Mouse (Mus musculus): ENCODE measurements around the gene Taok2. TPM values are rescaled to one million over a fixed set of nuclear protein-coding genes. Genes with fewer than 3 reads are reported as not detected.

Gene Taok2
- polyA plus RNA-seq, 1 experiment = not detected

DNA sequence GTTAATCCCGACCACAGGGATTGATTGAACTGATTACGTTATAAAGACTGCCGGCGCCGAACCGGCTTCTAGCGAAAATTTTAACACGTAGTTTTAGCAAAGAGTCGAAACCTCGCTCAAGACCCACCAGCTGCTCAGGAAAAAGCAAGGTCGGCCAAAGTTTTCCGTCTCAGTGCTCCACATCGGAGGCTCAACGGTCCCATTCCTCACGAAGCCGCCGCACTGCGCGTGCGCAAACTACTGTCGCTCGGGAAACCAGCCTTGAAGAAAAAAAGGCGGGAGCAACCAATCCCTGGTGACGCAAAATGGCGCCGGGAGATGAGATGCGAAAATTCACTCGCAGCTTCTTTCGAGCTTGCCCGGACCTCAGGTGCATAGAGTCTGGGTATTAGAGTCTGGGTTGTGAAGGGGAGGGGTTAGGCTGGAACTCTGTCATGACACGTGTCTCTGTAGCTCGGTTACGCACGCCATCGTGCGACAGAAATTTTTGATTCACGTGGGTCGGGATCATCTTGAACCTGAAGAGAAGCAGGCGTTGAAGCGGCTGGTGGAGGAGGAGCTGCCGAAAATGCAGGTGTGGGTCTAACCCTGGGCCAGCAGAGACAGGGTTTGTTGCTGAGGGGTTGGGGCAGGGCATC lies 22.2 kb downstream of the Taok2 start, which contains the start of gene Ino80e:
Gene Ino80e (minus strand): TSS at position 231 of the 638 bp plus-strand sequence.
- TF ChIP-seq CTCF (IDR thresholded peaks at IDR 0.05; ENCODE audit: insufficient read depth, low read depth, low read length) = no peak
- TF ChIP-seq POLR2A (IDR thresholded peaks at IDR 0.05; ENCODE audit: insufficient read depth, low read depth, low read length) = peak; percentile 55; the same call in 1 of the 2 replicates
- WGBS = under 1% methylated on average over 41 of the region's 41 CpGs

DNA sequence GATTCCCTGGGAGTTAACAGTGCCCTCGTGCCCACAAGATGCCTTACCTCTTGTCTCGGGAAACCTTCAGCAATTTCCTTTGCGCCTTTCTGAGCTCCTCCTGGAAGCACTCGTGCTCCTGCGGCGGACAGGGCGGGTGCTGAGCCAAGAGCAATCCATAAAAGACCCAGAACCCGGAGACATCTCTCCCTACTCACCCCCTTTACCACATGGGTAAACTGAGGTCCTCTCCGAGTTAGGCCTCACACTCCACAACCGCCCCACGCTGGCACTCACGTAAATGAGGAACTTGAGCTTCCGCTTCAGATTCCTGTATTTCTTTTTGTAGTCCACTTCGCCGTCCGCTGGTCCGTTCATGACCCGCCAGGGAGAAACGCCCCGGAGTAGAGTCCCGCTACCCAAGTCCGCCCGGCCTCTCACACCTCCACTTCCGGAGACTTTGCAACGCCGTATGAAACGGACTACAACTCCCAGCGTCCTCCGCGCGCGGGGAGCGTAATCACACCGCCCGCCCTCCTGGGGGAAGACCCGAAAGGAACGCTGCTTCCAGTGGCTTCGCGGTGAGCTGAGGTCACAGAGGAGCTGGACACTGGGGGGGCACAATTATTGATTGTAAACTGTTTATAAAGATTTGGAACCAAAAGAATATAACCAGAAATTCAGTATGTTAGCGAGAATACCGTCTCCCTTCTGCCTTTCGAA lies 22.9 kb downstream of the Taok2 start, which contains the start of gene Hirip3:
Gene Hirip3 (plus strand): TSS at position 544 of the 702 bp plus-strand sequence.
- Histone ChIP-seq H3K4me1 (ENCODE audit: control insufficient read depth, insufficient read depth, low read length) (peaks cover 23% of the 10 kb centered on the region), H3K27ac (ENCODE audit: insufficient read depth, low read depth, low read length) (peak within 1 kb of the TSS; percentile 78), H3K4me3 (ENCODE audit: insufficient read depth, low read depth, low read length) (peak within 1 kb of the TSS; percentile 64)
- WGBS = 1% methylated on average over 42 of the region's 42 CpGs
- TF ChIP-seq CTCF (IDR thresholded peaks at IDR 0.05; ENCODE audit: insufficient read depth, low read depth, low read length) (0 out of 2 replicates have a peak, but pooled peaks have one; percentile 2), POLR2A (IDR thresholded peaks at IDR 0.05; ENCODE audit: insufficient read depth, low read depth, low read length) (peak; percentile 82)

More for the DNA sequence above, 22.2 kb downstream of the Taok2 start, which contains the start of gene Ino80e:
- peak within 1 kb of the TSS; percentile 64 for H3K4me3 ChIP-seq (ENCODE audit: insufficient read depth, low read depth, low read length)
- H3K27ac ChIP-seq (ENCODE audit: insufficient read depth, low read depth, low read length) = peak within 1 kb of the TSS; percentile 78
- H3K4me1 ChIP-seq (ENCODE audit: control insufficient read depth, insufficient read depth, low read length) = peaks cover 21% of the 10 kb centered on the region

DNA sequence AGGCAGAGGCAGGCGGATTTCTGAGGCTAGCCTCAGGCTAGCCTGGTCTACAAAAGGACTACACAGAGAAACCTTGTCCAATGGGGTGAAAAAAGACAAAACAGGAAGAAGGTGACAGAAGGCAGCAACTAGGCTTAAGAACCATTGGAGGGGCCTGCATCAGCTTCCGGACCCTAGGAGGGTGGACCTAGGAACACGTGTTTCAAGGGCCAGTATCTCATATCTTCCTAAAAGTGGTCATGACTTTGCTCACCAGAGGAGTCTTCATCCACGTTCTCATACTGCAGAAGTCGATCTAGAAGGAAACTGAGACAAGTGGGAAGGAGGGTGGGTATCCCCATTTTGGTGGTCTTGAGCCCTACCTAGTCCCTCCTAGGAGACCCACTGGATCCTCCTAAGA lies 23.5 kb downstream of the Taok2 start:
- 67% methylated on average over 5 of the region's 5 CpGs for WGBS
- H3K4me1 ChIP-seq (ENCODE audit: control insufficient read depth, insufficient read depth, low read length) = peaks cover 23% of the 10 kb centered on the region
- TF ChIP-seq CTCF (IDR thresholded peaks at IDR 0.05; ENCODE audit: insufficient read depth, low read depth, low read length) = no peak
- TF ChIP-seq POLR2A (IDR thresholded peaks at IDR 0.05; ENCODE audit: insufficient read depth, low read depth, low read length) = no peak
- peak overlapping the region; percentile 64 for H3K4me3 ChIP-seq (ENCODE audit: insufficient read depth, low read depth, low read length)
- H3K27ac ChIP-seq (ENCODE audit: insufficient read depth, low read depth, low read length) = no peak overlapping the region

DNA sequence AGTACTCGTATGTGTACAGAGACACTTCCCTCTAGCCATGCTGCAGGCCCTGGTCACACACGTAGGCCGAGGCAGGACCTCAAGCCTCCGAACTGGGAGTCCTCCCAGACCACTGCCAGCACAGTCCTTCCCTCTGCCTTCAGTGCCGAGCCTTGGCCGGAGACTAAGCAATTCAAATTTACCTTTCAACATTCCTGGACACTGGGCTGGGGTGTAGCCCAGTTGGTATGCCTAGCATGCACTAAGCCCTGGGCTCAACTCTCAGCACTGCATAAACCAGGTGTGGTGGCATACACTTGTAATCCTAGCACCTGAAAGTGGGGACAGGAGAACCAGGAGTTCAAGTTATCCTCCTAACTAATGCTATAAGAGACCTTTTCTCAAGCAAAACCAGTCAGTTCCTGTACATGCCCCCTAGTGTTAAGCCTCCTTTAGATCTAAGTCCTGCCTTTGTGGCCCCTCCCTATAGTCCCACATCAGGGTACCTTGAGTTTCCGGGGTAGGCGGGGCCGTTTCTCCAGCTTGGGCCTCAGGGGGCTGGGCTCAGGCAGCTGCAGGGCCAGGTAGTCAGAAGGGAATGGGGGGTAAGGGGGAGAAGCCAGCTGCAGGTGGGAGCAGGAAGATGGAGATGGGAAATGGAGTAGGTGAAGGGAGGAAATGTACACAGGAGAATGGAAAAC lies 27.6 kb downstream of the Taok2 start:
- Histone ChIP-seq H3K27ac (ENCODE audit: insufficient read depth, low read depth, low read length) (no peak overlapping the region), H3K4me1 (ENCODE audit: control insufficient read depth, insufficient read depth, low read length) (peaks cover 7% of the 10 kb centered on the region; the same call in 1 of the 2 replicates), H3K4me3 (ENCODE audit: insufficient read depth, low read depth, low read length) (no peak overlapping the region)
- TF ChIP-seq POLR2A (IDR thresholded peaks at IDR 0.05; ENCODE audit: insufficient read depth, low read depth, low read length) (no peak), CTCF (IDR thresholded peaks at IDR 0.05; ENCODE audit: insufficient read depth, low read depth, low read length) (no peak)
- WGBS = 72% methylated on average over 9 of the region's 9 CpGs

DNA sequence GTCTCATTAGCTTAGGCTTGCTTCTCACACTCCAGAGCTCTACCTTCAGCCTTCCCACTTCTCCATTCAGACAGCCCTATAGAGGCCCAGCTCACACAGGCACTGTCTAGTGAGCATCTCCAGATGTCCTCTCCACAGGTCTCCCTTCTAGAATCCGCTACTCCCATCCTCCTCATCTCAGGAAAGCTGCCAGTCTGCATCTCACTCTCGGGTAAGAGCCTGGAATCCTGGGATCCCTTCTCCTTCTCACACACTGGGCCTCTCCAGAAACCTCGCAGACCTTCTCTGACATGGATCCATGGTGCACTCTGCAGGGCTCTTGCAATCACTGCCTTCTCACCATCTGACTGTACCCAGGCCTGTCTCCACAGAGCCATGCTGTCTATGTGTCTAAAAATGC lies 28.9 kb downstream of the Taok2 start:
- no peak overlapping the region for H3K27ac ChIP-seq (ENCODE audit: insufficient read depth, low read depth, low read length)
- no peak overlapping the region for H3K4me3 ChIP-seq (ENCODE audit: insufficient read depth, low read depth, low read length)
- H3K4me1 ChIP-seq (ENCODE audit: control insufficient read depth, insufficient read depth, low read length) = peaks cover 3% of the 10 kb centered on the region; the same call in 1 of the 2 replicates
- no peak for TF ChIP-seq POLR2A (IDR thresholded peaks at IDR 0.05; ENCODE audit: insufficient read depth, low read depth, low read length)
- no peak for TF ChIP-seq CTCF (IDR thresholded peaks at IDR 0.05; ENCODE audit: insufficient read depth, low read depth, low read length)
- 69% methylated on average over 3 of the region's 3 CpGs for WGBS

DNA sequence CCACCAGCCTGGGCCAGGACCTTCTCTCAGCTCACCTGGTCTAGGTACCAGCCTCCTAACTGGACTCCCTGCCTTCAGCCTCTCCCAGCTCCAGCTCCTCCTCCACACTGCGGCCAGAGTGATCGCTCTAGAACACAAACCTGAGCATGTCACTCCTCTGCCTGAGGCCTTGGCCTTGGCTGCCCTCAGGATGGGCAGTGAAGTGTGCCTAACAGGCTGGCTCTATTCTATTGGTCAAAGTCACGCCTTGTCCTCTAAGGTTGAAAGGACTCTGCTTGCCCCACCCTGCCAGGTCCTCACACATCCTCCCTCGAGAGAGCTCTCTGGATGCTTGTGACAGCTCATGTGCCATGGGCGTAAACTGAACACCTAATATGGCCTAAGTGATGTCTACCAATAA lies 31.0 kb downstream of the Taok2 start:
- no peak overlapping the region for H3K4me3 ChIP-seq (ENCODE audit: insufficient read depth, low read depth, low read length)
- H3K27ac ChIP-seq (ENCODE audit: insufficient read depth, low read depth, low read length) = no peak overlapping the region
- H3K4me1 ChIP-seq (ENCODE audit: control insufficient read depth, insufficient read depth, low read length) = peaks cover 11% of the 10 kb centered on the region
- TF ChIP-seq POLR2A (IDR thresholded peaks at IDR 0.05; ENCODE audit: insufficient read depth, low read depth, low read length) (no peak), CTCF (IDR thresholded peaks at IDR 0.05; ENCODE audit: insufficient read depth, low read depth, low read length) (no peak)
- WGBS = 87% methylated on average over 5 of the region's 5 CpGs

DNA sequence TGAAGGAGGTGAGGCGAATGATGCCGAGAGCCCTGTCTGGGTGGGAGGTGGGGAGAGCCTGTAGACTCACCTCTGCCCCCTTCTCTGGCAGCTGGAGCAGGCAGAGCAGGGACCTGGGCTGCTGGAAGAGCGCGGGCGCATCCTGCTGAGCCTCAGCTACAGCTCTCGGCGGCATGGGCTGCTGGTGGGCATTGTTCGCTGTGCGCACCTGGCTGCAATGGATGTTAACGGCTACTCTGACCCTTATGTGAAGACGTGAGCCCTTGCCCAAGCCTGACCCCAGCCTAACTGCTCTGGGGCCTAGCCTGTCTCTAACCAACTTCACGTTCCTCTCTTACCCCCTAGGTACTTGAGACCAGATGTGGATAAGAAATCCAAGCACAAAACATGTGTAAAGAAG lies 33.3 kb downstream of the Taok2 start:
- H3K4me1 ChIP-seq (ENCODE audit: control insufficient read depth, insufficient read depth, low read length) = peaks cover 22% of the 10 kb centered on the region
- H3K4me3 ChIP-seq (ENCODE audit: insufficient read depth, low read depth, low read length) = no peak overlapping the region
- no peak overlapping the region for H3K27ac ChIP-seq (ENCODE audit: insufficient read depth, low read depth, low read length)
- 66% methylated on average over 12 of the region's 12 CpGs for WGBS
- no peak for TF ChIP-seq POLR2A (IDR thresholded peaks at IDR 0.05; ENCODE audit: insufficient read depth, low read depth, low read length)
- TF ChIP-seq CTCF (IDR thresholded peaks at IDR 0.05; ENCODE audit: insufficient read depth, low read depth, low read length) = no peak

DNA sequence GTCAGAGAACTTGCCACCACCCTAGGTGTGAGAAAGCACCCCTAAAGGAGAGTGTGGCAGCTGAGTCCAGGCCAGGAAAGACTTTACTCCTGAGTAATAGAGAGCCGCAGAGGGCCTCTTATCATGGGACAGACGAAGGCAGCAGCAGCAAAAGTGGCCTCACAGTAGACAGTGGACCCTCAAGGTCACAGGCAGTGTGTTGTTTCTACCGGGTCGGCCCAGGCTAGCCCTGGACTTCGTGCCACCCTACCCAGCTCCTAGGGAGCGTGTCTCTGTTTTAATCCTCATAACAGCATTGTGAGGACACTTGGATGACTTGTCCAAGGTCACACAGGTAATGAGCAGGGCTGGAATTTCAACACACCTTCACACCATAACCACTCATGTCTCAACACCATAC lies 34.3 kb downstream of the Taok2 start:
- H3K27ac ChIP-seq (ENCODE audit: insufficient read depth, low read depth, low read length) = no peak overlapping the region
- H3K4me1 ChIP-seq (ENCODE audit: control insufficient read depth, insufficient read depth, low read length) = peaks cover 22% of the 10 kb centered on the region
- 94% methylated on average over 6 of the region's 6 CpGs for WGBS
- TF ChIP-seq POLR2A (IDR thresholded peaks at IDR 0.05; ENCODE audit: insufficient read depth, low read depth, low read length) = no peak
- TF ChIP-seq CTCF (IDR thresholded peaks at IDR 0.05; ENCODE audit: insufficient read depth, low read depth, low read length) = no peak
- H3K4me3 ChIP-seq (ENCODE audit: insufficient read depth, low read depth, low read length) = no peak overlapping the region

Measured in olfactory bulb, adult 2 months (tissue).